Mouse (Mus musculus): ENCODE measurements at regions not wholly inside any gene's neighbourhood (a gene's known extent, or its start where the extent isn't known, plus 50 kb on each side); places are given as distances from the start of the nearest gene placed in this dataset.
"Not testable (repeated sequence)": the region's sequence is repeated elsewhere in the genome, so short reads cannot be mapped to it uniquely, and the experiment has no call there.

- Histone ChIP-seq H3K4me1 (peaks cover 5% of the 10 kb centered on the region), H3K4me3 (no peak overlapping the region), H3K27ac (no peak overlapping the region), H3K9me3 (replicated peaks) (no peaks in the 10 kb centered on the region), H3K27me3 (no peaks in the 10 kb centered on the region), H3K4me2 (no peak overlapping the region), H3K9ac (no peak overlapping the region), H3K36me3 (ENCODE audit: poor library complexity, severe bottlenecking) (no peaks in the 10 kb centered on the region)
- ATAC-seq, result no peak
- 86% methylated on average over 7 of the region's 7 CpGs for WGBS
Measured at GRCm38 (mm10) chr13:44482661-44483060, 246.6 kb upstream of the Jarid2 start.

GRCm38 (mm10) chr13:44484582-44485329 is 244.5 kb upstream of the Jarid2 start:
- no peaks in the 10 kb centered on the region for H3K36me3 ChIP-seq (ENCODE audit: poor library complexity, severe bottlenecking)

GRCm38 (mm10) chr13:44490935-44491465 is 238.3 kb upstream of the Jarid2 start:
- ATAC-seq, result no peak
- H3K9me3 ChIP-seq (replicated peaks), result no peaks in the 10 kb centered on the region
- H3K9ac ChIP-seq, result no peak overlapping the region
- no peak overlapping the region for H3K27ac ChIP-seq
- no peaks in the 10 kb centered on the region for H3K27me3 ChIP-seq
- peaks cover 5% of the 10 kb centered on the region; the same call in 1 of the 2 replicates for H3K4me1 ChIP-seq
- H3K36me3 ChIP-seq (ENCODE audit: poor library complexity, severe bottlenecking), result no peaks in the 10 kb centered on the region
- H3K4me3 ChIP-seq, result no peak overlapping the region
- H3K4me2 ChIP-seq, result no peak overlapping the region
- 66% methylated on average over 4 of the region's 4 CpGs for WGBS

More at GRCm38 (mm10) chr13:44484582-44485329, 244.5 kb upstream of the Jarid2 start:
- no peak overlapping the region for H3K9ac ChIP-seq
- no peak for ATAC-seq
- H3K4me2 ChIP-seq, result no peak overlapping the region
- H3K4me1 ChIP-seq, result peaks cover 5% of the 10 kb centered on the region
- H3K9me3 ChIP-seq (replicated peaks), result no peaks in the 10 kb centered on the region
- no peak overlapping the region for H3K27ac ChIP-seq
- no peaks in the 10 kb centered on the region for H3K27me3 ChIP-seq
- WGBS, result 76% methylated on average over 14 of the region's 14 CpGs
- no peak overlapping the region for H3K4me3 ChIP-seq

GRCm38 (mm10) chr13:44493884-44494283 is 235.4 kb upstream of the Jarid2 start:
- Histone ChIP-seq H3K27me3 (no peaks in the 10 kb centered on the region), H3K36me3 (ENCODE audit: poor library complexity, severe bottlenecking) (no peaks in the 10 kb centered on the region), H3K9ac (no peak overlapping the region), H3K4me2 (no peak overlapping the region), H3K9me3 (replicated peaks) (no peaks in the 10 kb centered on the region), H3K27ac (no peak overlapping the region), H3K4me3 (no peak overlapping the region), H3K4me1 (peaks cover 12% of the 10 kb centered on the region)
- no peak for ATAC-seq
- 90% methylated on average over 3 of the region's 3 CpGs for WGBS

DNA sequence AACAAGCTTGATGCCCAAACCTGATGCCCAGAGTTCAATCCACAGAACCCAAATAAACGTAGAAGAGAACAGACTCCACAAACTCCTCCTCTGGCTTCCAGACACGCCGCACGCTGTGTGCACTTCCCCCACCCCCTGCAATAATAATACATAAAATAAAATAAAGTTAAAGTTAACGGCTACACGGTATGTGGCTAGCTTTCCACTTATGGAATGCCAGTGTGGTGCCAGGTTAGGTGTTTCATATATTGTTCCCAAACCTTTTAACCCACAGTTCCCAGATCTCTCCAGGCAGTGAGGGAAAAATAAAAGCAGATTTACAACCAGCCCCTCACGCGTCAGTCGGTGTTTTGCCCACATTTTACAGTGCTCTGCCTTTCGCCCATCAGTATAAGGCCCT is 233.8 kb upstream of the Jarid2 start:
- H3K4me3 ChIP-seq, result no peak overlapping the region
- no peaks in the 10 kb centered on the region for H3K36me3 ChIP-seq (ENCODE audit: poor library complexity, severe bottlenecking)
- no peak overlapping the region for H3K9ac ChIP-seq
- peaks cover 12% of the 10 kb centered on the region for H3K4me1 ChIP-seq
- H3K27me3 ChIP-seq, result no peaks in the 10 kb centered on the region
- 88% methylated on average over 10 of the region's 10 CpGs for WGBS
- H3K27ac ChIP-seq, result no peak overlapping the region
- H3K9me3 ChIP-seq (replicated peaks), result no peaks in the 10 kb centered on the region
- ATAC-seq, result no peak
- no peak overlapping the region for H3K4me2 ChIP-seq

DNA sequence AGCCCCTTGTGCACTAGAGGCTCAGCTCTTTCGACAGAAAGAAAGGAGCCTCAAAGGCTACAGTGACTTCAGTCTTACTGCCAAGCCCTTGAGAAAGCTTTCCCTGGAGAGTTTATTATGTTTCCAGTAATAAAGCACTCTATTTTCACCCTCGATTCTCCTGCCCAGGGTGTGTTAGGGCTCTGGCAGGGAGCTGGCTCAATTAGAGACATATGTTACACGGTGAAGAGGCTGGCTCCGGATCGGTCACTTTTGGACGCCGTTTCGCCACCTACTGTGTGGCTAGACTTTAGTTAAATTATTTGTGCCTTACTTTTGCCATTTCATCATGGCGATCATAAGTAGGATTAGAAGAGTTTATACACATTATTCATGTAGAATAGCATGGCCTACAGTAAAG is 232.7 kb upstream of the Jarid2 start:
- no peak for ATAC-seq
- peaks cover 14% of the 10 kb centered on the region for H3K4me1 ChIP-seq
- H3K27me3 ChIP-seq, result no peaks in the 10 kb centered on the region
- no peak overlapping the region for H3K9ac ChIP-seq
- H3K9me3 ChIP-seq (replicated peaks), result no peaks in the 10 kb centered on the region
- H3K4me2 ChIP-seq, result no peak overlapping the region
- no peak overlapping the region for H3K4me3 ChIP-seq
- H3K27ac ChIP-seq, result no peak overlapping the region
- WGBS, result 55% methylated on average over 9 of the region's 9 CpGs
- no peaks in the 10 kb centered on the region for H3K36me3 ChIP-seq (ENCODE audit: poor library complexity, severe bottlenecking)

- WGBS, result 79% methylated on average over 5 of the region's 5 CpGs
- not testable (repeated sequence) for H3K27ac ChIP-seq; H3K9me3 ChIP-seq (replicated peaks); H3K4me2 ChIP-seq; H3K36me3 ChIP-seq (ENCODE audit: poor library complexity, severe bottlenecking); H3K9ac ChIP-seq; H3K4me3 ChIP-seq; ATAC-seq; H3K27me3 ChIP-seq
- peaks cover 24% of the 10 kb centered on the region for H3K4me1 ChIP-seq
Measured at GRCm38 (mm10) chr13:44500896-44501295, 228.4 kb upstream of the Jarid2 start.

DNA sequence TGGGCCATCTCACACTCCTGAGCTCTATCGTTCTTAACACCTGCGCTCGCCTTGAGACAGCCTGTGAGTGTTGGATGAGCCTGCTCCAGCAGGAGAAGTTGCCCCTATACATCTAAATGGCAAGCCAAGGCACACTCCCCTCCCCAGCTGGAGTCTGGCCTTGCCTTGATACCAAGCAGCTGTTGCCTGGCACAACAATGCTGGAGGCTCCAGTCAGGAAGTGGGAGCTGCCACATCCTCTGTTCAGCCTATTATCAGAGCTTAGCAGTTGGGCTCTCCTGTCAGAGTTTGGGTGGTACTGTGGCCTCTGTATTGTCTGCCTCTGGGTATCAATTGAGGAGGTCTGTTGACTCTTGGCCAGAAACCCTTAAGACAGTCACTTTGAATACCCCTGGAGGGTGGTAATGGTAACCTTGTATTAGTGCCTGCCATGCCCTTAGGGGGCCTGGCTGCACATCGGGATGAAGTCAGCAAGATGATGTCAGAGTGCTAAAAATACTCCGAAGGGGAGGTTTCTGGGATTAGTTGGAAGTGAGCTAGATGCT is 227.4 kb upstream of the Jarid2 start:
- WGBS, result 54% methylated on average over 5 of the region's 5 CpGs
- H3K27me3 ChIP-seq, result no peaks in the 10 kb centered on the region
- no peaks in the 10 kb centered on the region for H3K9me3 ChIP-seq (replicated peaks)
- no peak overlapping the region for H3K4me2 ChIP-seq
- no peaks in the 10 kb centered on the region for H3K36me3 ChIP-seq (ENCODE audit: poor library complexity, severe bottlenecking)
- H3K27ac ChIP-seq, result no peak overlapping the region
- no peak overlapping the region for H3K4me3 ChIP-seq
- no peak overlapping the region for H3K9ac ChIP-seq
- H3K4me1 ChIP-seq, result peaks cover 16% of the 10 kb centered on the region
- ATAC-seq, result 0 out of 2 replicates have a peak, but pooled peaks have one; percentile 27

- no peak overlapping the region for H3K4me3 ChIP-seq
- H3K9ac ChIP-seq, result no peak overlapping the region
- WGBS, result 78% methylated on average over 10 of the region's 10 CpGs
- H3K27ac ChIP-seq, result no peak overlapping the region
- H3K36me3 ChIP-seq (ENCODE audit: poor library complexity, severe bottlenecking), result no peaks in the 10 kb centered on the region
- H3K9me3 ChIP-seq (replicated peaks), result no peaks in the 10 kb centered on the region
- no peak for ATAC-seq
- H3K4me1 ChIP-seq, result peaks cover 19% of the 10 kb centered on the region
- H3K27me3 ChIP-seq, result no peaks in the 10 kb centered on the region
- no peak overlapping the region for H3K4me2 ChIP-seq
Measured at GRCm38 (mm10) chr13:44502612-44503256, 226.5 kb upstream of the Jarid2 start.

- 90% methylated on average over 15 of the region's 15 CpGs for WGBS
- no peak for ATAC-seq
- Histone ChIP-seq H3K4me1 (peaks cover 20% of the 10 kb centered on the region), H3K9ac (no peak overlapping the region), H3K4me3 (no peak overlapping the region), H3K27ac (no peak overlapping the region), H3K27me3 (no peaks in the 10 kb centered on the region), H3K4me2 (no peak overlapping the region), H3K36me3 (ENCODE audit: poor library complexity, severe bottlenecking) (no peaks in the 10 kb centered on the region), H3K9me3 (replicated peaks) (no peaks in the 10 kb centered on the region)
Measured at GRCm38 (mm10) chr13:44503257-44503950, 225.9 kb upstream of the Jarid2 start.

- WGBS, result 91% methylated on average over 6 of the region's 6 CpGs
- Histone ChIP-seq H3K4me2 (no peak overlapping the region), H3K27ac (no peak overlapping the region), H3K36me3 (ENCODE audit: poor library complexity, severe bottlenecking) (no peaks in the 10 kb centered on the region), H3K4me1 (peaks cover 21% of the 10 kb centered on the region), H3K4me3 (no peak overlapping the region), H3K9me3 (replicated peaks) (no peaks in the 10 kb centered on the region), H3K27me3 (no peaks in the 10 kb centered on the region), H3K9ac (no peak overlapping the region)
- no peak for ATAC-seq
Measured at GRCm38 (mm10) chr13:44504455-44504854, 224.8 kb upstream of the Jarid2 start.

GRCm38 (mm10) chr13:44506975-44507374 is 222.3 kb upstream of the Jarid2 start:
- ATAC-seq, result no peak
- no peaks in the 10 kb centered on the region for H3K27me3 ChIP-seq
- H3K27ac ChIP-seq, result no peak overlapping the region
- no peak overlapping the region for H3K4me3 ChIP-seq
- no peaks in the 10 kb centered on the region for H3K9me3 ChIP-seq (replicated peaks)
- H3K9ac ChIP-seq, result no peak overlapping the region
- 64% methylated on average over 5 of the region's 5 CpGs for WGBS
- H3K4me2 ChIP-seq, result no peak overlapping the region
- H3K4me1 ChIP-seq, result peaks cover 18% of the 10 kb centered on the region
- H3K36me3 ChIP-seq (ENCODE audit: poor library complexity, severe bottlenecking), result no peaks in the 10 kb centered on the region
